Mouse (Mus musculus): ENCODE results near the gene Fyn. TPM values are rescaled to one million over a fixed set of nuclear protein-coding genes. Genes with fewer than 3 reads are reported as not detected.

Gene Fyn
- total and polyA plus RNA-seq, 3 experiments: 14.9 to 42.4 (median 19.9) TPM

DNA sequence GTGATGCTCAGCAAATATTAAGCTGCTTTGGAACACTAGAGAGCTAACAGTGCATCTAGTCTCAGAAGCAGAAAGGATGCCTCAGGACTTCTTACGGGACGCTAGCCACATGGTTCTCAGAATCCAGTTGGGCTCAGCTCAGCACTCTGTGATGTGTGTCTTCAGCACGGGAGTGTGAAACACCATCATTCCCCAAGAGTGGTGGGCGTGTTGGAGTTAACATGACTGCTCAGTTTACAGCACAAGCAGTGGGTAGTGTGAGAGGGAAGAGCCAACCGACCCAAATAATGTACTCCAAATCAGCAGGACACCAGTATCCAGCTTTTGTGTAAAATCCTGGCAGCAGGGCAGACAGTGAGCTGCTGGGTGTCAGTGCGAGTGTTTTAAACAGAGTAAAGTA lies 116.2 kb downstream of the Fyn start:
- Histone ChIP-seq H3K36me3 (replicated peaks in 1 of 2; ENCODE audit: control insufficient read depth in 1 of 2, insufficient read depth in 1 of 2, low read length in 1 of 2) (peaks cover 0 to 36% of the 10 kb centered on the region in 2 experiments), H3K4me3 (replicated peaks in 1 of 3; ENCODE audit: low read depth in 2 of 3, low read length in 2 of 3, poor library complexity in 1 of 3) (no peak overlapping the region), H3K27ac (ENCODE audit: insufficient read depth, low read depth) (no peak overlapping the region), H3K4me2 (ENCODE audit: insufficient read depth, low read depth, poor library complexity, severe bottlenecking) (no peak overlapping the region), H3K27me3 (replicated peaks) (no peaks in the 10 kb centered on the region), H3K79me2 (replicated peaks; ENCODE audit: control insufficient read depth, extremely low read depth, insufficient read depth, poor library complexity, severe bottlenecking) (no peaks in the 10 kb centered on the region), H3K9ac (ENCODE audit: insufficient read depth, low read depth) (no peak overlapping the region), H3K9me3 (replicated peaks; ENCODE audit: low read length) (peaks cover 5% of the 10 kb centered on the region), H3K4me1 (ENCODE audit: control insufficient read depth in 1 of 2, insufficient read depth in 2 of 2) (peaks cover 2 to 43% of the 10 kb centered on the region in 2 experiments; a peak in 2 of 4 replicates)
- no peak for TF ChIP-seq GABPA (IDR thresholded peaks at IDR 0.05; ENCODE audit: insufficient replicate concordance, low read depth, low read length)
- TF ChIP-seq USF1 (IDR thresholded peaks at IDR 0.05; ENCODE audit: low read depth, low read length): no peak
- no peak for TF ChIP-seq POLR2A (IDR thresholded peaks at IDR 0.05; ENCODE audit: low read depth, low read length)
- no peak for TF ChIP-seq MEF2A (IDR thresholded peaks at IDR 0.05; ENCODE audit: borderline replicate concordance, low read depth, low read length)
- no peak for TF ChIP-seq ZMIZ1 (IDR thresholded peaks at IDR 0.05; ENCODE audit: low read depth, low read length)
- TF ChIP-seq MAX (IDR thresholded peaks at IDR 0.05; ENCODE audit: low read length): no peak
- TF ChIP-seq EP300 (IDR thresholded peaks at IDR 0.05; ENCODE audit: low read length): no peak
- TF ChIP-seq HCFC1 (IDR thresholded peaks at IDR 0.05; ENCODE audit: low read depth, low read length): no peak
- no peak for TF ChIP-seq RCOR1 (conservative IDR thresholded peaks at IDR 0.05; ENCODE audit: low read depth, low read length)
- no peak for TF ChIP-seq PAX5 (IDR thresholded peaks at IDR 0.05; ENCODE audit: low read length)
- TF ChIP-seq CTCF (conservative IDR thresholded peaks at IDR 0.05 in 1 of 2, IDR thresholded peaks at IDR 0.05 in 1 of 2; ENCODE audit: low read depth in 2 of 2, low read length in 2 of 2): no peak
- no peak for TF ChIP-seq SIN3A (IDR thresholded peaks at IDR 0.05; ENCODE audit: low read length)
- no peak for TF ChIP-seq POLR2AphosphoS2 (IDR thresholded peaks at IDR 0.05; ENCODE audit: low read depth, low read length)
- no peak for TF ChIP-seq ZKSCAN1 (IDR thresholded peaks at IDR 0.05; ENCODE audit: borderline replicate concordance, low read depth, low read length)
- no peak for TF ChIP-seq CHD2 (IDR thresholded peaks at IDR 0.05; ENCODE audit: low read length)
- no peak for TF ChIP-seq IRF4 (IDR thresholded peaks at IDR 0.05; ENCODE audit: low read depth, low read length)
- in situ Hi-C loops (cut with MboI; ENCODE audit: low pct_ligation_motif_present, low pct_unique_long_range_greater_than_20kb, low sequenced_read_pairs): no loop called here
- DNase-seq (ENCODE audit: extremely low read depth): no peak
- dilution Hi-C loops (cut with MboI; ENCODE audit: extremely low pct_ligation_motif_present, extremely low pct_unique_long_range_greater_than_20kb, low sequenced_read_pairs): no loop called here

DNA sequence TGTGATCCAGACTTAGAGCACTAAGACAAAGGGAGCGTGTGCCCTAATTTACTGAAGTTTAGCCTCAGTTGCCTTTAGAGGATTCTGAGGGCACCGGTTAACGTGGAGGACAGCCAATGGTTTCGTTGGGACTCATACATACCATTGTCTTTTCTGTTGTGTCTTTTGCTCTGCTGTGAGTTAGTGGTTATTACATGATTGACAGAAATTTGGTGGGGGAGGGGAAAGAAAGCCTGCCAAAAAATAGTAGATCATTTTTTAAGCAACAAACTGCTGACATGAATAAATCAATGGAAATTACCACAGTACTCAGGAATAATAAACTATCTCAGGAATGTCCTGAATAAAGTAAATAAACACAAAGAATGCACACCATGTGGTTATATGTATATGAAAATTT lies 117.3 kb downstream of the Fyn start:
- Histone ChIP-seq H3K4me3 (replicated peaks in 1 of 3; ENCODE audit: low read depth in 2 of 3, low read length in 2 of 3, poor library complexity in 1 of 3) (no peak overlapping the region), H3K9ac (ENCODE audit: insufficient read depth, low read depth) (no peak overlapping the region), H3K4me1 (ENCODE audit: control insufficient read depth in 1 of 2, insufficient read depth in 2 of 2) (peaks cover 0 to 43% of the 10 kb centered on the region in 2 experiments; a peak in 2 of 4 replicates), H3K27ac (ENCODE audit: insufficient read depth, low read depth) (no peak overlapping the region), H3K79me2 (replicated peaks; ENCODE audit: control insufficient read depth, extremely low read depth, insufficient read depth, poor library complexity, severe bottlenecking) (no peaks in the 10 kb centered on the region), H3K27me3 (replicated peaks) (no peaks in the 10 kb centered on the region), H3K36me3 (replicated peaks in 1 of 2; ENCODE audit: control insufficient read depth in 1 of 2, insufficient read depth in 1 of 2, low read length in 1 of 2) (peaks cover 0 to 39% of the 10 kb centered on the region in 2 experiments), H3K4me2 (ENCODE audit: insufficient read depth, low read depth, poor library complexity, severe bottlenecking) (no peak overlapping the region), H3K9me3 (replicated peaks; ENCODE audit: low read length) (peaks cover 5% of the 10 kb centered on the region)
- TF ChIP-seq UBTF (IDR thresholded peaks at IDR 0.05; ENCODE audit: low read depth, low read length) (no peak), USF1 (IDR thresholded peaks at IDR 0.05; ENCODE audit: low read depth, low read length) (no peak), USF2 (conservative IDR thresholded peaks at IDR 0.05; ENCODE audit: low read depth, low read length) (no peak), JUN (IDR thresholded peaks at IDR 0.05; ENCODE audit: insufficient read depth, low read depth, low read length) (no peak), TBP (conservative IDR thresholded peaks at IDR 0.05; ENCODE audit: low read depth, low read length) (no peak), ETS1 (conservative IDR thresholded peaks at IDR 0.05; ENCODE audit: low read depth, low read length) (no peak), MAFK (IDR thresholded peaks at IDR 0.05; ENCODE audit: insufficient replicate concordance, low read length) (no peak), CHD1 (IDR thresholded peaks at IDR 0.05; ENCODE audit: low read depth, low read length) (no peak), POLR2AphosphoS2 (IDR thresholded peaks at IDR 0.05; ENCODE audit: low read depth, low read length) (no peak), GABPA (IDR thresholded peaks at IDR 0.05; ENCODE audit: insufficient replicate concordance, low read depth, low read length) (no peak), ZKSCAN1 (IDR thresholded peaks at IDR 0.05; ENCODE audit: borderline replicate concordance, low read depth, low read length) (no peak), MAX (IDR thresholded peaks at IDR 0.05; ENCODE audit: low read length) (no peak), SIN3A (IDR thresholded peaks at IDR 0.05; ENCODE audit: low read length) (no peak), POLR2A (IDR thresholded peaks at IDR 0.05; ENCODE audit: low read depth, low read length) (no peak), HCFC1 (IDR thresholded peaks at IDR 0.05; ENCODE audit: low read depth, low read length) (no peak), PAX5 (IDR thresholded peaks at IDR 0.05; ENCODE audit: low read length) (no peak), NELFE (IDR thresholded peaks at IDR 0.05; ENCODE audit: low read depth, low read length) (no peak), IRF4 (IDR thresholded peaks at IDR 0.05; ENCODE audit: low read depth, low read length) (no peak)
- in situ Hi-C loops (cut with MboI; ENCODE audit: low pct_ligation_motif_present, low pct_unique_long_range_greater_than_20kb, low sequenced_read_pairs) (no loop called here), dilution Hi-C loops (cut with MboI; ENCODE audit: extremely low pct_ligation_motif_present, extremely low pct_unique_long_range_greater_than_20kb, low sequenced_read_pairs) (no loop called here)
- no peak for DNase-seq (ENCODE audit: extremely low read depth)
